Mouse (Mus musculus): ENCODE data around the gene Gnb2. TPM values are rescaled to one million over a fixed set of nuclear protein-coding genes. Genes with fewer than 3 reads are reported as not detected.
A peak's percentile ranks its signal among the peaks of the same experiment; 100 is the strongest.

Gene Gnb2
- polyA plus RNA-seq, 1 experiment = 645 TPM

GRCm38 (mm10) chr5:137540991-137541390 is 7.7 kb upstream of the Gnb2 start:
- no peaks in the 10 kb centered on the region for H3K27me3 ChIP-seq (replicated peaks; ENCODE audit: control insufficient read depth, insufficient read depth, low read length)
- TF ChIP-seq CTCF (conservative IDR thresholded peaks at IDR 0.05; ENCODE audit: insufficient read depth, insufficient read length, low read depth, low read length) (no peak), POLR2A (IDR thresholded peaks at IDR 0.05; ENCODE audit: low read depth, low read length) (no peak)
- DNase-seq = no peak
- H3K4me1 ChIP-seq (ENCODE audit: control insufficient read depth, insufficient read depth, low read length) = no peaks in the 10 kb centered on the region
- no peak overlapping the region for H3K27ac ChIP-seq (ENCODE audit: insufficient read depth, low read depth, low read length)
- no peaks in the 10 kb centered on the region for H3K36me3 ChIP-seq (ENCODE audit: control insufficient read depth, insufficient read depth, low read length)
- WGBS = 73% methylated on average over 6 of the region's 6 CpGs
- H3K4me3 ChIP-seq (ENCODE audit: insufficient read depth, low read depth, low read length) = no peak overlapping the region

- Histone ChIP-seq H3K36me3 (ENCODE audit: control insufficient read depth, insufficient read depth, low read length) (no peaks in the 10 kb centered on the region), H3K4me1 (ENCODE audit: control insufficient read depth, insufficient read depth, low read length) (no peaks in the 10 kb centered on the region), H3K4me3 (ENCODE audit: insufficient read depth, low read depth, low read length) (no peak overlapping the region), H3K27me3 (replicated peaks; ENCODE audit: control insufficient read depth, insufficient read depth, low read length) (no peaks in the 10 kb centered on the region), H3K27ac (ENCODE audit: insufficient read depth, low read depth, low read length) (no peak overlapping the region)
- TF ChIP-seq POLR2A (IDR thresholded peaks at IDR 0.05; ENCODE audit: low read depth, low read length) (no peak), CTCF (conservative IDR thresholded peaks at IDR 0.05; ENCODE audit: insufficient read depth, insufficient read length, low read depth, low read length) (no peak)
- 32% methylated on average over 7 of the region's 7 CpGs for WGBS
- no peak for DNase-seq
These were observed 6.0 kb upstream of the Gnb2 start for GRCm38 (mm10) chr5:137539291-137539801.

GRCm38 (mm10) chr5:137537461-137537860 is 4.2 kb upstream of the Gnb2 start:
- no peak for TF ChIP-seq CTCF (conservative IDR thresholded peaks at IDR 0.05; ENCODE audit: insufficient read depth, insufficient read length, low read depth, low read length)
- TF ChIP-seq POLR2A (IDR thresholded peaks at IDR 0.05; ENCODE audit: low read depth, low read length) = no peak
- Histone ChIP-seq H3K36me3 (ENCODE audit: control insufficient read depth, insufficient read depth, low read length) (no peaks in the 10 kb centered on the region), H3K27ac (ENCODE audit: insufficient read depth, low read depth, low read length) (no peak overlapping the region), H3K4me3 (ENCODE audit: insufficient read depth, low read depth, low read length) (no peak overlapping the region), H3K4me1 (ENCODE audit: control insufficient read depth, insufficient read depth, low read length) (peaks cover 4% of the 10 kb centered on the region; the same call in 1 of the 2 replicates), H3K27me3 (replicated peaks; ENCODE audit: control insufficient read depth, insufficient read depth, low read length) (no peaks in the 10 kb centered on the region)
- WGBS = 65% methylated on average over 4 of the region's 4 CpGs
- DNase-seq = no peak

GRCm38 (mm10) chr5:137535318-137535717 is 2.0 kb upstream of the Gnb2 start:
- Histone ChIP-seq H3K4me3 (ENCODE audit: insufficient read depth, low read depth, low read length) (no peak overlapping the region), H3K27me3 (replicated peaks; ENCODE audit: control insufficient read depth, insufficient read depth, low read length) (no peaks in the 10 kb centered on the region), H3K4me1 (ENCODE audit: control insufficient read depth, insufficient read depth, low read length) (peaks cover 5% of the 10 kb centered on the region; the same call in 1 of the 2 replicates), H3K36me3 (ENCODE audit: control insufficient read depth, insufficient read depth, low read length) (no peaks in the 10 kb centered on the region), H3K27ac (ENCODE audit: insufficient read depth, low read depth, low read length) (no peak overlapping the region)
- DNase-seq = no peak
- 76% methylated on average over 9 of the region's 9 CpGs for WGBS
- TF ChIP-seq CTCF (conservative IDR thresholded peaks at IDR 0.05; ENCODE audit: insufficient read depth, insufficient read length, low read depth, low read length) (no peak), POLR2A (IDR thresholded peaks at IDR 0.05; ENCODE audit: low read depth, low read length) (no peak)

- TF ChIP-seq POLR2A (IDR thresholded peaks at IDR 0.05; ENCODE audit: low read depth, low read length) = no peak
- no peak for TF ChIP-seq CTCF (conservative IDR thresholded peaks at IDR 0.05; ENCODE audit: insufficient read depth, insufficient read length, low read depth, low read length)
- Histone ChIP-seq H3K4me1 (ENCODE audit: control insufficient read depth, insufficient read depth, low read length) (peaks cover 7% of the 10 kb centered on the region; the same call in 1 of the 2 replicates), H3K27ac (ENCODE audit: insufficient read depth, low read depth, low read length) (no peak overlapping the region), H3K27me3 (replicated peaks; ENCODE audit: control insufficient read depth, insufficient read depth, low read length) (no peaks in the 10 kb centered on the region), H3K36me3 (ENCODE audit: control insufficient read depth, insufficient read depth, low read length) (no peaks in the 10 kb centered on the region), H3K4me3 (ENCODE audit: insufficient read depth, low read depth, low read length) (no peak overlapping the region)
- WGBS = 86% methylated on average over 3 of the region's 3 CpGs
- no peak for DNase-seq
These were observed 1.5 kb upstream of the Gnb2 start for GRCm38 (mm10) chr5:137534762-137535161.

- Histone ChIP-seq H3K4me3 (ENCODE audit: insufficient read depth, low read depth, low read length) (peak overlapping the region; percentile 100), H3K36me3 (ENCODE audit: control insufficient read depth, insufficient read depth, low read length) (peaks cover 3% of the 10 kb centered on the region; the same call in 1 of the 2 replicates), H3K27ac (ENCODE audit: insufficient read depth, low read depth, low read length) (peak overlapping the region; percentile 100), H3K4me1 (ENCODE audit: control insufficient read depth, insufficient read depth, low read length) (peaks cover 7% of the 10 kb centered on the region; the same call in 1 of the 2 replicates), H3K27me3 (replicated peaks; ENCODE audit: control insufficient read depth, insufficient read depth, low read length) (no peaks in the 10 kb centered on the region)
- TF ChIP-seq POLR2A (IDR thresholded peaks at IDR 0.05; ENCODE audit: low read depth, low read length) = no peak
- no peak for TF ChIP-seq CTCF (conservative IDR thresholded peaks at IDR 0.05; ENCODE audit: insufficient read depth, insufficient read length, low read depth, low read length)
- no peak for DNase-seq
- under 1% methylated on average over 12 of the region's 12 CpGs for WGBS
These were observed 548 bp downstream of the Gnb2 start for GRCm38 (mm10) chr5:137532808-137533116.

- TF ChIP-seq CTCF (conservative IDR thresholded peaks at IDR 0.05; ENCODE audit: insufficient read depth, insufficient read length, low read depth, low read length) (no peak), POLR2A (IDR thresholded peaks at IDR 0.05; ENCODE audit: low read depth, low read length) (no peak)
- peaks cover 7% of the 10 kb centered on the region; the same call in 1 of the 2 replicates for H3K4me1 ChIP-seq (ENCODE audit: control insufficient read depth, insufficient read depth, low read length)
- WGBS = under 1% methylated on average over 19 of the region's 19 CpGs
- DNase-seq = no peak
- H3K27me3 ChIP-seq (replicated peaks; ENCODE audit: control insufficient read depth, insufficient read depth, low read length) = no peaks in the 10 kb centered on the region
- peak overlapping the region; percentile 100 for H3K4me3 ChIP-seq (ENCODE audit: insufficient read depth, low read depth, low read length)
- peaks cover 3% of the 10 kb centered on the region; the same call in 1 of the 2 replicates for H3K36me3 ChIP-seq (ENCODE audit: control insufficient read depth, insufficient read depth, low read length)
- peak overlapping the region; percentile 100 for H3K27ac ChIP-seq (ENCODE audit: insufficient read depth, low read depth, low read length)
These were observed 1.0 kb downstream of the Gnb2 start for GRCm38 (mm10) chr5:137532131-137532807.
